Mouse (Mus musculus) neural tube, embryonic 15.5 days (tissue): ENCODE results near the gene B430306N03Rik. TPM values are rescaled to one million over a fixed set of nuclear protein-coding genes. Genes with fewer than 3 reads are reported as not detected.

Source experiments
- ATAC-seq: fragments of 200-750 bp; cut with Nextera tagmentation; 2 replicates; pipeline ENCODE4 v1.8.0; 2017; ENCODE audit warnings: mild to moderate bottlenecking, moderate TSS enrichment, moderate library complexity; ENCODE audit not compliant: low FRiP score
- H3K27ac ChIP-seq: fragments of 300-500 bp; sonication (generic); replicated peaks from 2 replicates; pipeline ENCODE4 v1.5.1; 2015; ENCODE audit warnings: mild to moderate bottlenecking, inconsistent platforms
- H3K27me3 ChIP-seq: fragments of 300-500 bp; sonication (generic); replicated peaks from 2 replicates; pipeline ENCODE4 v1.6.1; 2015; ENCODE audit warnings: inconsistent platforms
- H3K36me3 ChIP-seq: fragments of 300-500 bp; sonication (generic); 2 replicates; pipeline ENCODE4 v1.6.1; 2015; ENCODE audit warnings: inconsistent platforms
- H3K4me1 ChIP-seq: fragments of 300-500 bp; sonication (generic); 2 replicates; pipeline ENCODE4 v1.6.1; 2015; ENCODE audit warnings: inconsistent platforms
- H3K4me2 ChIP-seq: fragments of 300-500 bp; sonication (generic); 2 replicates; pipeline ENCODE4 v1.6.1; 2015; ENCODE audit warnings: inconsistent platforms, mild to moderate bottlenecking, moderate library complexity
- H3K4me3 ChIP-seq: fragments of 300-500 bp; sonication (generic); replicated peaks from 2 replicates; pipeline ENCODE4 v1.5.1; 2015; ENCODE audit warnings: mild to moderate bottlenecking, inconsistent platforms
- H3K9ac ChIP-seq: fragments of 300-500 bp; sonication (generic); replicated peaks from 2 replicates; pipeline ENCODE4 v1.6.1; 2015; ENCODE audit warnings: mild to moderate bottlenecking, inconsistent platforms
- H3K9me3 ChIP-seq: fragments of 300-500 bp; sonication (generic); replicated peaks from 2 replicates; pipeline ENCODE4 v1.6.1; 2016; ENCODE audit warnings: inconsistent platforms
- WGBS: fragments of 180-500 bp; shearing (Covaris S2); methylation state at CpG from one replicate; pipeline ENCODE4 v1.1.7; 2015; ENCODE audit warnings: mixed read lengths; 5-methylcytosine and 5-hydroxymethylcytosine counted together
- polyA plus RNA-seq: library from polyadenylated mRNA; unstranded; fragments of >200 nt; fragmentation: Nextera tagmentation; extraction: Ambion mirVana; gene quantifications from 2 replicates; pipeline ENCODE4 v1.2.1, GENCODE M21; 2015

Gene B430306N03Rik
- polyA plus RNA-seq, 1 experiment from 2014 or later: 0.19 TPM

- Histone ChIP-seq H3K27me3 (no peaks in the 10 kb centered on the region), H3K4me1 (no peaks in the 10 kb centered on the region), H3K4me3 (no peak overlapping the region), H3K9ac (no peak overlapping the region), H3K27ac (no peak overlapping the region), H3K36me3 (no peaks in the 10 kb centered on the region), H3K4me2 (no peak overlapping the region), H3K9me3 (no peaks in the 10 kb centered on the region)
- no peak for ATAC-seq
- 86% methylated on average over 2 of the region's 2 CpGs for WGBS
Observed at GRCm38 (mm10) chr17:48321279-48321678, 5.3 kb downstream of the B430306N03Rik start.

- no peak for ATAC-seq
- H3K9ac ChIP-seq: no peak overlapping the region
- H3K27me3 ChIP-seq: no peaks in the 10 kb centered on the region
- WGBS: 61% methylated on average over 3 of the region's 3 CpGs
- H3K4me3 ChIP-seq: no peak overlapping the region
- no peak overlapping the region for H3K27ac ChIP-seq
- no peaks in the 10 kb centered on the region for H3K36me3 ChIP-seq
- H3K4me2 ChIP-seq: no peak overlapping the region
- H3K4me1 ChIP-seq: no peaks in the 10 kb centered on the region
- no peaks in the 10 kb centered on the region for H3K9me3 ChIP-seq
Observed at GRCm38 (mm10) chr17:48323236-48323635, 7.3 kb downstream of the B430306N03Rik start.

GRCm38 (mm10) chr17:48324258-48324657 lies 8.3 kb downstream of the B430306N03Rik start:
- ATAC-seq: no peak

GRCm38 (mm10) chr17:48325093-48325492 lies 9.2 kb downstream of the B430306N03Rik start:
- no peak overlapping the region for H3K4me2 ChIP-seq
- H3K27me3 ChIP-seq: no peaks in the 10 kb centered on the region
- H3K27ac ChIP-seq: no peak overlapping the region
- no peaks in the 10 kb centered on the region for H3K9me3 ChIP-seq
- no peaks in the 10 kb centered on the region for H3K36me3 ChIP-seq
- H3K4me3 ChIP-seq: no peak overlapping the region
- no peak overlapping the region for H3K9ac ChIP-seq
- ATAC-seq: no peak
- no peaks in the 10 kb centered on the region for H3K4me1 ChIP-seq
- WGBS: 95% methylated on average over 6 of the region's 6 CpGs

More at GRCm38 (mm10) chr17:48324258-48324657, 8.3 kb downstream of the B430306N03Rik start:
- H3K9me3 ChIP-seq: no peaks in the 10 kb centered on the region
- WGBS: 90% methylated on average over 5 of the region's 5 CpGs
- H3K27me3 ChIP-seq: no peaks in the 10 kb centered on the region
- H3K36me3 ChIP-seq: no peaks in the 10 kb centered on the region
- no peak overlapping the region for H3K27ac ChIP-seq
- no peak overlapping the region for H3K4me2 ChIP-seq
- H3K4me1 ChIP-seq: no peaks in the 10 kb centered on the region
- no peak overlapping the region for H3K9ac ChIP-seq
- no peak overlapping the region for H3K4me3 ChIP-seq

GRCm38 (mm10) chr17:48325638-48326037 lies 9.7 kb downstream of the B430306N03Rik start:
- no peaks in the 10 kb centered on the region for H3K27me3 ChIP-seq
- H3K4me2 ChIP-seq: no peak overlapping the region
- no peak overlapping the region for H3K4me3 ChIP-seq
- no peak for ATAC-seq
- H3K36me3 ChIP-seq: no peaks in the 10 kb centered on the region
- no peak overlapping the region for H3K27ac ChIP-seq
- H3K9ac ChIP-seq: no peak overlapping the region
- H3K9me3 ChIP-seq: no peaks in the 10 kb centered on the region
- H3K4me1 ChIP-seq: no peaks in the 10 kb centered on the region
- WGBS: 94% methylated on average over 11 of the region's 11 CpGs

GRCm38 (mm10) chr17:48326656-48327055 lies 10.7 kb downstream of the B430306N03Rik start:
- 92% methylated on average over 4 of the region's 4 CpGs for WGBS

GRCm38 (mm10) chr17:48332524-48332923 lies 16.6 kb downstream of the B430306N03Rik start:
- Histone ChIP-seq H3K27me3 (no peaks in the 10 kb centered on the region), H3K9me3 (no peaks in the 10 kb centered on the region), H3K4me2 (no peak overlapping the region), H3K4me1 (no peaks in the 10 kb centered on the region), H3K36me3 (no peaks in the 10 kb centered on the region), H3K9ac (no peak overlapping the region), H3K27ac (no peak overlapping the region), H3K4me3 (no peak overlapping the region)
- 94% methylated on average over 2 of the region's 2 CpGs for WGBS
- ATAC-seq: no peak

More at GRCm38 (mm10) chr17:48326656-48327055, 10.7 kb downstream of the B430306N03Rik start:
- no peak overlapping the region for H3K4me3 ChIP-seq
- no peaks in the 10 kb centered on the region for H3K4me1 ChIP-seq
- H3K4me2 ChIP-seq: no peak overlapping the region
- no peaks in the 10 kb centered on the region for H3K27me3 ChIP-seq
- no peak for ATAC-seq
- H3K9me3 ChIP-seq: no peaks in the 10 kb centered on the region
- no peaks in the 10 kb centered on the region for H3K36me3 ChIP-seq
- no peak overlapping the region for H3K27ac ChIP-seq
- H3K9ac ChIP-seq: no peak overlapping the region

- 91% methylated on average over 4 of the region's 4 CpGs for WGBS
- Histone ChIP-seq H3K4me1 (no peaks in the 10 kb centered on the region), H3K27me3 (no peaks in the 10 kb centered on the region), H3K4me2 (no peak overlapping the region), H3K27ac (no peak overlapping the region), H3K9ac (no peak overlapping the region), H3K4me3 (no peak overlapping the region), H3K36me3 (no peaks in the 10 kb centered on the region), H3K9me3 (no peaks in the 10 kb centered on the region)
- no peak for ATAC-seq
Observed at GRCm38 (mm10) chr17:48334186-48334585, 18.2 kb downstream of the B430306N03Rik start.

GRCm38 (mm10) chr17:48336857-48337256 lies 20.9 kb downstream of the B430306N03Rik start:
- Histone ChIP-seq H3K9ac (no peak overlapping the region), H3K36me3 (no peaks in the 10 kb centered on the region), H3K4me2 (no peak overlapping the region), H3K27ac (no peak overlapping the region), H3K4me1 (no peaks in the 10 kb centered on the region), H3K9me3 (no peaks in the 10 kb centered on the region), H3K4me3 (no peak overlapping the region), H3K27me3 (no peaks in the 10 kb centered on the region)
- 2% methylated on average over 6 of the region's 6 CpGs for WGBS
- no peak for ATAC-seq

- WGBS: 66% methylated on average over 1 of the region's 1 CpGs
- H3K9me3 ChIP-seq: no peaks in the 10 kb centered on the region
- ATAC-seq: no peak
- no peak overlapping the region for H3K4me3 ChIP-seq
- no peaks in the 10 kb centered on the region for H3K4me1 ChIP-seq
- no peak overlapping the region for H3K27ac ChIP-seq
- no peaks in the 10 kb centered on the region for H3K27me3 ChIP-seq
- no peak overlapping the region for H3K4me2 ChIP-seq
- no peaks in the 10 kb centered on the region for H3K36me3 ChIP-seq
- no peak overlapping the region for H3K9ac ChIP-seq
Observed at GRCm38 (mm10) chr17:48340267-48340666, 24.3 kb downstream of the B430306N03Rik start.

- Histone ChIP-seq H3K4me2 (no peak overlapping the region), H3K36me3 (no peaks in the 10 kb centered on the region), H3K4me3 (no peak overlapping the region), H3K27me3 (no peaks in the 10 kb centered on the region), H3K9me3 (no peaks in the 10 kb centered on the region), H3K9ac (no peak overlapping the region), H3K4me1 (no peaks in the 10 kb centered on the region), H3K27ac (no peak overlapping the region)
- no peak for ATAC-seq
- WGBS: 76% methylated on average over 3 of the region's 3 CpGs
Observed at GRCm38 (mm10) chr17:48341947-48342346, 26.0 kb downstream of the B430306N03Rik start.

- Histone ChIP-seq H3K27me3 (no peaks in the 10 kb centered on the region), H3K27ac (no peak overlapping the region), H3K9me3 (no peaks in the 10 kb centered on the region), H3K4me1 (no peaks in the 10 kb centered on the region), H3K9ac (no peak overlapping the region), H3K36me3 (no peaks in the 10 kb centered on the region), H3K4me3 (no peak overlapping the region), H3K4me2 (no peak overlapping the region)
- 92% methylated on average over 2 of the region's 2 CpGs for WGBS
- no peak for ATAC-seq
Observed at GRCm38 (mm10) chr17:48343065-48343464, 27.1 kb downstream of the B430306N03Rik start.

GRCm38 (mm10) chr17:48345824-48346223 lies 29.9 kb downstream of the B430306N03Rik start:
- 76% methylated on average over 4 of the region's 4 CpGs for WGBS
- Histone ChIP-seq H3K4me2 (no peak overlapping the region), H3K36me3 (no peaks in the 10 kb centered on the region), H3K27me3 (no peaks in the 10 kb centered on the region), H3K9me3 (no peaks in the 10 kb centered on the region), H3K4me1 (no peaks in the 10 kb centered on the region), H3K4me3 (no peak overlapping the region), H3K27ac (no peak overlapping the region), H3K9ac (no peak overlapping the region)
- no peak for ATAC-seq
